Mouse (Mus musculus) lung, postnatal 25 days (tissue): ENCODE measurements around the gene Gm21767.
"Not testable (repeated sequence)": the region's sequence is repeated elsewhere in the genome, so short reads cannot be mapped to it uniquely, and the experiment has no call there.

ENCODE experiments used
- DNase-seq: peaks from one replicate; pipeline ENCODE4 v3.0.0; 2022; ENCODE audit warnings: low spot score

The Gm21767 gene

GRCm38 (mm10) chrY:13941438-13941837, at the start of gene Gm21767:
Gene Gm21767 (plus strand): TSS chrY:13941738.
- not testable (repeated sequence) for DNase-seq
